Mouse (Mus musculus) adrenal gland, adult 2 months (tissue): ENCODE data around the gene Pspc1. TPM values are rescaled to one million over a fixed set of nuclear protein-coding genes. Genes with fewer than 3 reads are reported as not detected.

Experiments used
- DNase-seq: peaks from one replicate; pipeline ENCODE4 v3.0.0; 2021
- polyA plus RNA-seq: library from polyadenylated mRNA; depleted of rRNA; stranded (reverse); fragments of >200 nt; gene quantifications from 2 replicates; pipeline ENCODE4 v1.2.3, GENCODE M21; 2012; rRNA removed
- total RNA-seq, 2 experiments: library from RNA; stranded (reverse); gene quantifications; 2 replicates each; pipeline ENCODE4 v1.2.3; 2021

Gene Pspc1
- total and polyA plus RNA-seq, 3 experiments, result 3.7 to 28.6 (median 26.4) TPM

- DNase-seq, result no peak
These were observed 75.5 kb downstream of the Pspc1 start for GRCm38 (mm10) chr14:56702644-56703043.

- no peak for DNase-seq
These were observed 80.3 kb downstream of the Pspc1 start for GRCm38 (mm10) chr14:56697836-56698235.

GRCm38 (mm10) chr14:56695495-56695894 lies 82.6 kb downstream of the Pspc1 start:
- DNase-seq, result no peak

GRCm38 (mm10) chr14:56689766-56690165 lies 88.3 kb downstream of the Pspc1 start:
- DNase-seq, result peak; percentile 51

GRCm38 (mm10) chr14:56689116-56689515 lies 89.0 kb downstream of the Pspc1 start:
- DNase-seq, result no peak

- DNase-seq, result no peak
These were observed 92.7 kb downstream of the Pspc1 start for GRCm38 (mm10) chr14:56685426-56685825.

Other genes starting within 250 kb of the Pspc1 start
- 1 to 10 TPM; 8.0 to 9.3 TPM for gene Cenpj, start 202.9 kb downstream of the Pspc1 start, total RNA-seq
- 3.1 and 3.3 TPM in 2 replicates for gene Cenpj, start 202.9 kb downstream of the Pspc1 start, polyA plus RNA-seq
- gene Parp4, start 202.7 kb downstream of the Pspc1 start, total RNA-seq, result 10 to 100 TPM; 32.7 to 34.7 TPM
- gene Parp4, start 202.7 kb downstream of the Pspc1 start, polyA plus RNA-seq, result 2.6 and 4.4 TPM in 2 replicates
- 10 to 100 TPM; 24.6 to 25.4 TPM for gene Mphosph8, start 110.1 kb downstream of the Pspc1 start, total RNA-seq
- gene Mphosph8, start 110.1 kb downstream of the Pspc1 start, polyA plus RNA-seq, result 0.54 and 1.4 TPM in 2 replicates
- gene Zmym5, start 33.4 kb upstream of the Pspc1 start, total RNA-seq, result 10 to 100 TPM; 30.1 to 34.9 TPM
- 1.4 and 1.6 TPM in 2 replicates for gene Zmym5, start 33.4 kb upstream of the Pspc1 start, polyA plus RNA-seq
- gene Zmym2, start 108.3 kb upstream of the Pspc1 start, total RNA-seq, result 10 to 100 TPM; 44.5 to 56.7 TPM
- gene Zmym2, start 108.3 kb upstream of the Pspc1 start, polyA plus RNA-seq, result 3.4 and 3.5 TPM in 2 replicates